21 mouse cellular contexts compared by ENCODE assay signal in genomic region chrX:20279424-20279823, GRCm38 (mm10).
"Had no signal": no experiment of that assay in that cellular context is flagged by ENCODE, and none has a peak within 500 bp of the region (broad histone marks: within the 10 kb centered on the region; RNA-seq: fewer than 3 reads in every experiment).

No protein-coding gene starts in this region.

- H3K36me3 ChIP-seq: limb, embryonic 12.5 days; limb, embryonic 15.5 days; midbrain, embryonic 12.5 days had no signal

- H3K4me1 ChIP-seq: limb, embryonic 12.5 days; limb, embryonic 15.5 days; midbrain, embryonic 12.5 days had no signal

- ATAC-seq: intestine, postnatal 0 days; liver, postnatal 0 days; lung, postnatal 0 days had no signal

- H3K9ac ChIP-seq: limb, embryonic 12.5 days; limb, embryonic 15.5 days; liver, embryonic 14.5 days; liver, postnatal 0 days; lung, embryonic 14.5 days; midbrain, embryonic 12.5 days had no signal

- H3K4me3 ChIP-seq: limb, embryonic 12.5 days; limb, embryonic 15.5 days; midbrain, embryonic 12.5 days had no signal

- H3K9me3 ChIP-seq: limb, embryonic 12.5 days; limb, embryonic 15.5 days; midbrain, embryonic 12.5 days had no signal

- DNase-seq: kidney, adult 2 months; kidney, postnatal 14 days; kidney, postnatal 4 days; left cerebral cortex, postnatal 4 days; liver, postnatal 0 days; lung, embryonic 14.5 days; right cerebral cortex, adult 18-20 months; right cerebral cortex, postnatal 14 days; right cerebral cortex, postnatal 4 days; spleen, adult 18-20 months; thymus, adult 2 months; thymus, postnatal 14 days had no signal

- H3K27ac ChIP-seq: limb, embryonic 12.5 days; limb, embryonic 15.5 days; liver, embryonic 14.5 days; macrophage; midbrain, embryonic 12.5 days; stomach, postnatal 0 days had no signal

- H3K4me2 ChIP-seq: limb, embryonic 12.5 days; limb, embryonic 15.5 days; liver, embryonic 11.5 days; lung, embryonic 14.5 days; midbrain, embryonic 12.5 days had no signal

- H3K27me3 ChIP-seq: limb, embryonic 12.5 days; limb, embryonic 15.5 days; midbrain, embryonic 12.5 days had no signal
